Mouse (Mus musculus): ENCODE data around the gene 1700001O22Rik.

DNA sequence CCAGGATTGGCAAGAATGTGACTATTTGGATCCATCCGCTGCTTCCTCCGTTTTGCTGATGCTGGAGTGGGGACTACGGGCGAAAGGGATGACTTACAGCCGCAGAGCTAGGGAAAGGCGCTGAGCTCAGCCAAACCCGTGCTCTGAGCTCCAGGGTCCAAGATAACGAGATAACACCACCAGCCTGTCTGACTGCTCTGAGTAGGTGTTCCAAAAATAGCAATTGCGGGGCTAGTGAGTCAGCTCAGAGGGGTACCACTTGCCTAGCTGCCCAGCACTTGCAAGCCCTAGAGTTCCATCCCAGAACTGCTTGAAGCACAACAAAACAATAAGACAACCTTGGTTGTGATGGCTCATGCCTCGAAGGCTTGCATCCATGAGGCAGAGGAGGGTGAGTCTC, 39.2 kb upstream of the 1700001O22Rik start:
- TF ChIP-seq POLR2A (IDR thresholded peaks at IDR 0.05; ENCODE audit: insufficient read depth, low read depth, low read length) (no peak), CTCF (IDR thresholded peaks at IDR 0.05) (no peak)
